Mouse (Mus musculus) bone marrow, adult 2 months (tissue): ENCODE measurements around the gene Itpr1.

ENCODE experiments used
- CTCF ChIP-seq: fragments of 200-500 bp; IDR thresholded peaks from 2 replicates; pipeline ENCODE4 v1.5.1; 2011; ENCODE audit warnings: low read length, control low read depth; ENCODE audit not compliant: control insufficient read depth, insufficient read depth
- POLR2A ChIP-seq: fragments of 200-500 bp; IDR thresholded peaks from 2 replicates; pipeline ENCODE4 v1.6.1; 2011; ENCODE audit warnings: low read depth, mild to moderate bottlenecking, control low read depth, low read length, borderline replicate concordance; ENCODE audit not compliant: control insufficient read depth

DNA sequence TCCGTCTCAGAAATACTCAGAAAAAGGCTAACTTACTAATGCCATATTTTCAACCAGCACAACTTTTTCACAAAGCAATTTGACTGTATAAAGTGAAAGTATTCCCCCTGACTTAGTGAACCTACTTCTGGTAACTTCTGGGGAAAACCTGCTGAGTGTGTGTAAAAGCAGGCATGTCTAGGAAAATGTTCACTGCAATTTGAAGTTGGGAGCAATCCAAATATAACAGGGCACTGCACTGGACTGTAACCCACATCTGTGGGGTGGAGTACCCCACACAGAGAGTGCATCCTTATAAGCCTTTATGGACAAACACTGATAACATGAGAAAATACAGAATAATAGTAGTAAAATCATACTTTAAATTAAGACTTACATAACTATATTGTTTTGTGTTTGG lies 303.4 kb downstream of the Itpr1 start:
- TF ChIP-seq CTCF: no peak
- no peak for TF ChIP-seq POLR2A
